Mouse (Mus musculus) ES-E14 (cell line): Measurements from ENCODE around the gene Olfr1359. TPM values are rescaled to one million over a fixed set of nuclear protein-coding genes. Genes with fewer than 3 reads are reported as not detected.
"Not testable (repeated sequence)": the region's sequence is repeated elsewhere in the genome, so short reads cannot be mapped to it uniquely, and the experiment has no call there.

Experiments
- DNase-seq: peaks from one replicate; pipeline ENCODE4 v3.0.0-alpha.2; 2013; ENCODE audit warnings: low read depth, low spot score
- H3K27ac ChIP-seq: 2 replicates; pipeline ENCODE4 v1.5.1; 2012; ENCODE audit warnings: low read depth, mild to moderate bottlenecking, low read length, moderate library complexity, mixed read lengths; ENCODE audit not compliant: poor library complexity, insufficient read depth, severe bottlenecking
- H3K36me3 ChIP-seq: 2 replicates; pipeline ENCODE4 v1.6.1; 2012; ENCODE audit warnings: mild to moderate bottlenecking, low read length, moderate library complexity, mixed read lengths; ENCODE audit not compliant: control insufficient read depth, poor library complexity, insufficient read depth, severe bottlenecking
- H3K4me1 ChIP-seq, 2 experiments: fragments of 150-350 bp in 1 of 2; sonication (generic) in 1 of 2; 2 replicates each; pipeline ENCODE4 v1.6.1; 2012; ENCODE audit warnings: low read length in 2 of 2, mild to moderate bottlenecking in 1 of 2, mixed read lengths in 1 of 2; ENCODE audit not compliant: control insufficient read depth in 2 of 2, insufficient read depth in 2 of 2, poor library complexity in 1 of 2
- H3K4me3 ChIP-seq, 2 experiments: fragments of 150-350 bp in 1 of 2; sonication (generic) in 1 of 2; 2 replicates each; pipeline ENCODE4 v1.5.1; 2012; ENCODE audit warnings: low read length in 2 of 2, low read depth in 1 of 2, mild to moderate bottlenecking in 1 of 2, mixed read lengths in 1 of 2; ENCODE audit not compliant: insufficient read depth in 1 of 2, poor library complexity in 1 of 2, severe bottlenecking in 1 of 2
- H3K9ac ChIP-seq: 2 replicates; pipeline ENCODE4 v1.6.1; 2012; ENCODE audit warnings: low read depth, mild to moderate bottlenecking, low read length, mixed read lengths; ENCODE audit not compliant: poor library complexity, insufficient read depth, severe bottlenecking
- H3K9me3 ChIP-seq: fragments of 150-350 bp; sonication (generic); 2 replicates; pipeline ENCODE4 v1.6.1; 2012; ENCODE audit warnings: low read depth, mild to moderate bottlenecking, low read length; ENCODE audit not compliant: control insufficient read depth, insufficient read depth
- CHD2 ChIP-seq: IDR thresholded peaks from 2 replicates; pipeline ENCODE4 v1.6.1; 2014; ENCODE audit warnings: mild to moderate bottlenecking, low read depth, low read length, inconsistent platforms
- HCFC1 ChIP-seq: IDR thresholded peaks from 2 replicates; pipeline ENCODE4 v1.6.1; 2012; ENCODE audit warnings: low read length, inconsistent platforms, borderline replicate concordance; ENCODE audit not compliant: insufficient read depth
- MAFK ChIP-seq: IDR thresholded peaks from 2 replicates; pipeline ENCODE4 v1.6.1; 2014; ENCODE audit warnings: mild to moderate bottlenecking, low read depth, low read length, inconsistent platforms; ENCODE audit not compliant: insufficient read depth
- ZC3H11A ChIP-seq: IDR thresholded peaks from 2 replicates; pipeline ENCODE4 v1.6.1; 2012; ENCODE audit warnings: low read depth, mild to moderate bottlenecking, inconsistent platforms, low read length, borderline replicate concordance
- ZNF384 ChIP-seq: IDR thresholded peaks from 2 replicates; pipeline ENCODE4 v1.6.1; 2012; ENCODE audit warnings: low read depth, low read length, inconsistent platforms
- in situ Hi-C, 2 experiments: fragments of 600-800 bp; cut with MboI; formaldehyde crosslinking; loops; one replicate each; pipeline ENCODE4 v1.15.1; 2025; ENCODE audit warnings: low sequenced_read_pairs in 2 of 2, inconsistent platforms in 1 of 2; ENCODE audit not compliant: unreplicated experiment in 2 of 2
- total RNA-seq: library from RNA; depleted of rRNA; stranded (reverse); fragments of 300-350 nt; gene quantifications from 2 replicates; pipeline ENCODE4 v1.2.3, GENCODE M21; 2012

Gene Olfr1359
- total RNA-seq, 1 experiment: not detected

GRCm38 (mm10) chr13:21715131-21715863 is 17.4 kb downstream of the Olfr1359 start:
- H3K9ac ChIP-seq: peak overlapping the region; percentile 65
- TF ChIP-seq ZC3H11A (no peak), ZNF384 (no peak), CHD2 (no peak), MAFK (no peak), HCFC1 (no peak)
- no peak for DNase-seq
- no peaks in the 10 kb centered on the region for H3K36me3 ChIP-seq
- in situ Hi-C loops: loop anchor here in 1 of 2 experiments (25.0 kb wide), 1 partner anchor 553 kb away; no protein-coding TSS in a partner anchor
- no peaks in the 10 kb centered on the region for H3K9me3 ChIP-seq
- no peaks in the 10 kb centered on the region for H3K4me1 ChIP-seq
- peak overlapping the region; percentile 52 to 54 for H3K4me3 ChIP-seq
- H3K27ac ChIP-seq: peak overlapping the region; percentile 80

GRCm38 (mm10) chr13:21715864-21716539 is 18.1 kb downstream of the Olfr1359 start, which contains the start of the genes Hist1h2bl and Hist1h2ai:
Hist1h2bl (minus strand) TSS chr13:21716143.
Hist1h2ai (plus strand) TSS chr13:21716422.
- Histone ChIP-seq H3K4me3 (peak within 1 kb of the TSS; percentile 52 to 77), H3K9ac (peak within 1 kb of the TSS; percentile 90), H3K27ac (peak within 1 kb of the TSS; percentile 80)
- not testable (repeated sequence) for H3K9me3 ChIP-seq, H3K4me1 ChIP-seq, H3K36me3 ChIP-seq
- peak; percentile 73; the same call in 1 of the 2 replicates for TF ChIP-seq CHD2
- in situ Hi-C loops: loop anchor here in 1 of 2 experiments (25.0 kb wide), 1 partner anchor 554 kb away; no protein-coding TSS in a partner anchor
- peak; percentile 85 for DNase-seq

GRCm38 (mm10) chr13:21716540-21717391 is 18.9 kb downstream of the Olfr1359 start:
- not testable (repeated sequence) for H3K4me1 ChIP-seq

DNA sequence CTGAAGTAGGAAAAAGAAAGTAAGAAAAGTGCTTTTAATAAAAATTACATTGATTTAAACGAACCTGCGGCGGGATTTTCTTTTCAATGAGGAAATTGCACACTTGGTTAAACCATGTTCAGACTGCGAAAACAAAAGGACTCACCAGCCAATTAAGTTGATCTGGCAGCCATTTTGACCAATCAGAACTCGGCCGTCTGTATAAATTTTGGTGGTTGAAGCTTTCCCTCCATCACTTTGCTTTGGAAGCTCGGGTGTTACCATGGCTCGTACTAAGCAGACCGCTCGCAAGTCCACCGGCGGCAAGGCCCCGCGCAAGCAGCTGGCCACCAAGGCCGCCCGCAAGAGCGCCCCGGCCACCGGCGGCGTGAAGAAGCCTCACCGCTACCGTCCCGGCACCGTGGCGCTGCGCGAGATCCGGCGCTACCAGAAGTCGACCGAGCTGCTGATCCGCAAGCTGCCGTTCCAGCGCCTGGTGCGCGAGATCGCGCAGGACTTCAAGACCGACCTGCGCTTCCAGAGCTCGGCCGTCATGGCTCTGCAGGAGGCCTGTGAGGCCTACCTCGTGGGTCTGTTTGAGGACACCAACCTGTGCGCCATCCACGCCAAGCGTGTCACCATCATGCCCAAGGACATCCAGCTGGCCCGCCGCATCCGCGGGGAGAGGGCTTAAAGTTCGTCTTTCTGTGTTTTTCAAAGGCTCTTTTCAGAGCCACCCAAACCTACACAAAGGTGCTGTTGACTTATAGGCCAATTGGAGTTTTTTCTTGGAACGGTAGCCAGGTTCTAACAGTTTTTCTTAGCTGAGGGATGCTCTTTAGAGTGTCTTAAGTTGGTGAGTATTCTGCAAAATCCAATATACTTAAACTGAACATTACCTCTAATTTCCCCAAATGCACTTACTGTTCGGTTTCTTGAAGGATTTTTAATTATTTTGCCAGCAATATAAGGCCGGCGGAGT is 19.8 kb downstream of the Olfr1359 start, which contains the start of gene Hist1h3h:
TSS of gene Hist1h3h (plus strand) at position 263 of the 961 bp plus-strand sequence.
- DNase-seq: peak; percentile 91
- H3K9me3 ChIP-seq: not testable (repeated sequence)
- in situ Hi-C loops: loop anchor here in 1 of 2 experiments (25.0 kb wide), 1 partner anchor 555 kb away; no protein-coding TSS in a partner anchor

More at GRCm38 (mm10) chr13:21716540-21717391, 18.9 kb downstream of the Olfr1359 start:
- Histone ChIP-seq H3K4me3 (peak overlapping the region; percentile 51 to 77), H3K9ac (peak overlapping the region; percentile 90), H3K27ac (peak overlapping the region; percentile 79)
- DNase-seq, H3K36me3 ChIP-seq, H3K9me3 ChIP-seq: not testable (repeated sequence)
- in situ Hi-C loops: loop anchor here in 1 of 2 experiments (25.0 kb wide), 1 partner anchor 554 kb away; no protein-coding TSS in a partner anchor

More for the DNA sequence above, 19.8 kb downstream of the Olfr1359 start, which contains the start of gene Hist1h3h:
- H3K4me1 ChIP-seq, H3K36me3 ChIP-seq: not testable (repeated sequence)
- Histone ChIP-seq H3K9ac (peak within 1 kb of the TSS; percentile 90), H3K27ac (peak within 1 kb of the TSS; percentile 79), H3K4me3 (peak within 1 kb of the TSS; percentile 51 to 77)
- peak; percentile 43 for TF ChIP-seq CHD2
